Mouse (Mus musculus): ENCODE measurements at regions not wholly inside any gene's neighbourhood (a gene's known extent, or its start where the extent isn't known, plus 50 kb on each side); places are given as distances from the start of the nearest gene placed in this dataset.

DNA sequence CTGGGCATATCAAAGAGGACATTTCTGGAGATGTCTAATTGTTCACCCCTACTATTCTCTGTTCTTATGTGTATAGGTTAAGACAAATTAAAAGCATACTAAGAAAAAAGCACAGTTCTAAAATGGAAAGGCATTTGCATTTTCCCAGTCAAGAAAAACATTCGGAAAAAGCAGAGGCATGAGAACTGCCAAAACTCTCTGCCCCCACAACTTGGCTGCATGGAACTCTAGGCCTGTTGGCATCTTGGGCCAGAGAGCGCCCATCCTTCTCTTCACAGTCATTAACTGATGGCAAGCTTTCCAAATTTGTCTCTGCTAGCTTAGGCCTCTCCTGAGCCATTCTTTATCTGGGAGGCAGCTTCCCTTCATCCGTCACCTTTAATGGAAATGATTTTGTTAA, 281.6 kb downstream of the Tex13c3 start:
- DNase-seq (ENCODE audit: low read depth) = no peak

DNA sequence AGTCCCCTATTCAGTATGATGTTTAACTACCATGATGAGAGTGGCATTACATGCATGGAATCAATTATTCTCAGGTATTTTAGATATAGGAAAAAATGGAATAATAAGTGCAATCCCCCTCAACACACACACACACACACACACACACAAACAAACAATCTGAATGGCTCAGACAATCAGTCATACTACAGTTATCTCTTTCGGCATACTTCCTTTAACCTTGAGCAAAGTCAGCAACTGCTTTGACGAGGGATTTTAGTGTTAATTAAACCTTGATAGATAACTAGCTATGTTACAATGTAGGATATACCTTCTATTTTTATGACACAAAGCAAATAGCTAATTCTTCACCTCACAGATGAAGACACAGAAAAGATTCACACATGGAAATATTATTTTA, 312.1 kb downstream of the Tex13c3 start:
- DNase-seq (ENCODE audit: low read depth) = no peak

DNA sequence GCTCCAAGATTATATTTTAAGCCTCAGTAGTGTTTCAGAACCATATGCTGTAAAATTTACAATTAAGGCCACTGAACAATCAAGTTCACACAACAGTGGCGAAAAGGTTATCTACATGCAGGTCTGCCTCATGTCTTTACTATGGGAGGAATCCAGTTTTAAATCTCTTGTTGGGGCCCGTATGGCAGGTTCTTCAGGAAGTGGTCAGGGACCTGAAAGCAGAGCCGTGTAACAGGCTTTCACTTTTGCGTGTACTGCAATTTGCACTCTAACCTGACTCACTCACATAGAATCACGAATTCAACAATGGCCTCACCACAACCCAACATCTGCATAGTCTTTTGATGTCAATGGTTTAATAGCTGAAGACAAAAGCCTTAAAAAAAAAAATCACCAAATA, 312.6 kb downstream of the Tex13c3 start:
- DNase-seq (ENCODE audit: low read depth) = peak; percentile 46

DNA sequence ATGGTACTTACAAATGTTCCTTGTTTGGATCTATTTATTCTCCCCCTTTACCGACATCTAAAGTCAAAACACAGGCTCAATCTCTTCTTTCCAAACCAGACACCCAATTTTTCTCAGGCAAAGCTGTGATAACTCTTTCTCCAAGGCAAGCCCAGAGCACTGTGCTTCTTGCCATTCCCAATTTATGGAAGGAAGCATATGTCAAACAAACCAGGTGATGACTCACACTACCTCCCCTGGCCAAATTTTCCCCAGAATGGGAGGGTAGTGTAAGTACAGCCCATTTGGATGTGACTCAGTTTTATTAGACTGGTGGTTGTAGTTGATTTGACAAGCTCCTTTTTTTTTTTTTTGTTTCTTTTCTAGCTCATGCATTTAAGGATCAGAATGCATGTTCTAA, 313.0 kb downstream of the Tex13c3 start:
- no peak for DNase-seq (ENCODE audit: low read depth)

DNA sequence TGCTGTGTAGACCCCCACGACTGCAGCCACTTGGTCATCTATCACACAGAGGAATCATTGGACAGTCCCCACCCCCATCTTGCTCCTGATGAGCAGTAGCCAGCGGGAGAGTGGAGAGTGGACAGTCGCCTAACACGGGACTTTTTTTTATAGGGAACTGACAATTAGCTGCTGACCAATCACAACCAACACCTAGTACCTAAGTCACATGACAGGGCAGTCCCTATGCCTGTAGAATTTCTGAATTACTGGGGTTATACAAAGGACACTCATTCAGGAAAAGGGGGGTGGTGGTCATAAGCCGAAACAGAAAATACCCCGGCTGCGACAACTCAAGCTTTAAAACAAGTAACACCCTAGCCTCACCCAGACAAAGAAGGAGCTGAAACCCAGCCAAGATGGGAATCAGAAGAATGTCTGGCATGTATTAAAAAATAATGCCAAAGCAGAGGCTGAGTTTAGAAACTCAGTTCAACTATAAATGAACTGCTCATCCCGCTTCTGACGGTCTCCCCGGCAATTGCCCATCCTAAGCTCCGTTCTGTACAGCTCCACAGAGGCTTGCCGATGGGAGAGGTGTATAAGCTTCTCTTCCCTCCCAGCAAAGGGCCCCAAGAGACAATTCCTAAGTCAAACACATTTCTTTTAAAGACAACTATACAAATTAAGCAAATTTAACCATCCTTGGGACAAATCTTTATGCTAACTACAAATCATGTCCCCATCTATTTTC, 313.8 kb downstream of the Tex13c3 start:
- DNase-seq (ENCODE audit: low read depth) = peak; percentile 13

DNA sequence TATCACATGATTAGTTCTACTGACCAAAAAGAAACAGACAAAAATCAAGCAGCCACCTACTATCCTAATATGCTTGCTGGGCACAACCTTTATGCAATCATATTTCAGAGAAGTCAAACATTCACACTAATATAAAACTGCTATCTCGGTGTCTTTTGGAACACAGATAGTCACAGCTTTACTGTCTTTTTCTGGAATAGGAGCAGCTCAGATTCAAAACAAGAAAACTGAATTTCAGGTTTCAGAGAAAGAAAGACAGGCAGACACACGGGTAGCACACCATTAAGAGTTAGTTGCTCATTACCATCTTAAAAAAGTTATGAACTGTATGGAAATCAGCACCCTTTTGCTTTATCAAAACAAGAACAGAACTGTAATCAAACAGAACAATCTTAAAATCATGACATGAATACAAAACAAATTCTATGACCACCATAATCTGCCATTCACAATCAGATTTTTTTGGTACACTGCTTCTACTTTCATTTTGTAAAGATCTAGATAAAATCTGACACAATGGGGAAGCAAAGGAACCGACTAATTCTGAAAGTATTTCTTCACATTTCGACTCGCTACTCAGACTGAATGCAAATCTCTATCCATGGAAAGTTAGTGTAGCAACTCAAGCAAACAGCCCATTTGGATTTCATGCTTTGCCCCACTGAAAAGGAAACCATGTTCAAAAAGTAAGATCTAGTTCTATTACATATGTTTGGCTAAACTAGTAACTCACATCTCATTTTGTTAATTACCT, 315.1 kb downstream of the Tex13c3 start:
- DNase-seq (ENCODE audit: low read depth) = peak; percentile 30

DNA sequence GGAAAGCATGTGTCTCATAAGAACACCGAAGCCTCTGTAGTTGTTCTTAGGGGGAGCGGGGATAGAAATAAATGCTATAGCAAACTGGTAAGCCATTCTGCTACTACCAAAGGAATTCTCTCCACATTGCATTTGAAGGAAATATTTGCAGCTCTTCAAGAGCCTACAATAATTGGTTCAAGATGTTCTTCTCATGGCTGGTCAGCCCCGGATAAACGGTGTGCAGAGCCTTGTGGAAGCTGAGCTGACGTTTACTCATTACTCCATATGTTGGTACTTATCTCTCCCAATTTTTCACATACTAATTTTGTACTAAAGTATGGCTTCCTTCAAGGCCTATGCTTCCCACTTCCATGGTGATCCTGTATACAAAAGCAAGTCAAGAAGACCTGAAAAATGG, 317.0 kb downstream of the Tex13c3 start:
- no peak for DNase-seq (ENCODE audit: low read depth)

DNA sequence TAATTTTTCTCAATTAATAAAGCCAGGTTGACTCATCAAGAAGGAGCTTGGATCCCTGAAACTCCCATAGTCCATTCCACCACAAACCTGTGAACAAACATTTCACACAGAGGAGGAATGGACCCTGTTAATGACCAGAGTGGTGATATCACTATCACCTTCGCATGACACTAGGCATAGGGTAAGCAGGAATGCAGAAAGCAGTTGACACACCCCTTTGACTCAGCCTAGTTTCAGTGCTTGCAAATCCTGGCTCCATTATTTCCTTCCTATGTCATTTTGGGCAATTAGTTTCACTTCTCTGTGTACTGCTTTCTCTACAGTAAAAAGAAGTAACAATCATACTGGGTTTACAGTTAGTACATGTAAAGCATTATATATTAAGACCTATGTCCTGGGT, 318.2 kb downstream of the Tex13c3 start:
- no peak for DNase-seq (ENCODE audit: low read depth)

DNA sequence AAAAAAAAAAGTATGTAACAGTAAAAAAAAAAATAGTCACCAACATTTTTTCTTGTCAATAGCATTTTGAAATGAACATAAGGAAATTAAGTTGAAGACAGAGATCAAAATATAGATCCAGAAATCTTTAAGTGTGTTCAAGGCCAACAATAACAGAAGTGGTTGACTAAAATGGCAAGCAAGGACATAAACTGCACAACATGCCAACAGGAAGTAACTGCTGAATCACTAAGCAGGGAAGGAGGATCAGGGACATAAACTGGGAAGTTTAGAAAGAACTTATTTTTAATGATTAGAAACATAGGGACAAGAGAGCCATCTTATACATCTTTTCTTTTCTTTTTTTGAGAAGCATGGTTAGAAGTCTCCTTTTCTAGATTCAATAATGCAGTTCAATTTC, 318.8 kb downstream of the Tex13c3 start:
- no peak for DNase-seq (ENCODE audit: low read depth)

DNA sequence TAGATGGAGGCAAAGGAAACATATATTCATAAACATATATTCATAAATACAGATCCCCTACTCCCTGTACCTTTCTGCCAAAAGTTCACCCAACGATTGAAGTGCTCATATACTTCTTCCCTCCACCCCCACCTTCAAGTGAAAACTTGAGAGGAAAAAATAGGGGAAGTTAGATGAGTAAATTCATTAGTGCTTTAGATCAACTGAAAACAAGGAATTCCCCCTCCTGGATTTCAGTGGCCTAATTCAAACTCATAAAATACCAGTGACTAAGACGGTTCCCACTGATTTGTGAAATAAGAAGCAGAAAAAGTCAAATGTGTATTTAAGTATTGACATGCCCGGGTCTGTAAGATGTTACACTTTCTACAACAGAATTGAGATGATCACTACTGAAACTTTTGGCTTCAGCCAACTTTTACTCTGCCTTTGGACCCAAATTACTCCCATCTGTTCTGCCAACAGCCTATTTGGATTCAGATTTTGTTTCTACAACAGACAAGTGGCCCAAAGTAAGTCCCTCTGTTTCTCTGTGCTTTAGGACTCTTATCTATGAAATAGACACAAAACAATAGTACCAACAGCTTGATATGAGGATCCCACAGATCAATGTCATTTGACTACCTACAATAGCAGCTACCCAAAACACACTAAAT, 320.7 kb downstream of the Tex13c3 start:
- no peak for DNase-seq (ENCODE audit: low read depth)

DNA sequence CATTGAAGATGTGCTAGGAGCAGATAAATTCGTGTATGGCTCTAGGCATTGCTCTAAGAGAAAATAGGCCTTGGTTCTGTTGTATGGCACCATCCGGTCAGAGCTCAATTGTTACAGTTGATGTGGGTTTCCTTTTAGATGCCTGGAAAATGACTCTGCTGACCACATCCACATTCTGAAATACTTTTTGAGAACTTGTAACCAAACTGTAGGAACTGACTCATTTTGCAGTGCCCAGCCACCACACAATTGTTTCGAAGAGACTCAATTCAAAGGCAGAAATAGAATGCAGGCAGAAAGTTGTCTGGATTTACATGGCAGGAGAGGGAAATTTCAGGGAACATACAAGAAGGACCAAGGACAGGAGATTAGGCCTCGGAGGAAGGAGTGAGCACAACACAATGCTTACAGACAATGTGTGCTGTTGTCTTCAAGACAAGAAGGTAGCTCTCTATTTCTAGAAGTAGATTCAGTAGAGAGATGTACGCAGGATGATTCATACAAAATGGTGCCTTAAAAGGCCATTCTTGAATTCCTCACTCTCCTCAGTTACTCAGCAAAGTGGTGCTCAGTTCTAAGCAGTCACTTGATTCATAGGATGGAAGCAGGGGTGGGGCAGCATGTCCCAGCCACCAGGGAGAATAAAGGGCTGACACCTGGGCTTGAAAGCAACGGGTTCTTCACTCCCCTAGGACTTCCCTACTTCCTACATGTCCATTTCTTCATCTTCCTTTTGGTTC, 323.5 kb downstream of the Tex13c3 start:
- no peak for DNase-seq (ENCODE audit: low read depth)

DNA sequence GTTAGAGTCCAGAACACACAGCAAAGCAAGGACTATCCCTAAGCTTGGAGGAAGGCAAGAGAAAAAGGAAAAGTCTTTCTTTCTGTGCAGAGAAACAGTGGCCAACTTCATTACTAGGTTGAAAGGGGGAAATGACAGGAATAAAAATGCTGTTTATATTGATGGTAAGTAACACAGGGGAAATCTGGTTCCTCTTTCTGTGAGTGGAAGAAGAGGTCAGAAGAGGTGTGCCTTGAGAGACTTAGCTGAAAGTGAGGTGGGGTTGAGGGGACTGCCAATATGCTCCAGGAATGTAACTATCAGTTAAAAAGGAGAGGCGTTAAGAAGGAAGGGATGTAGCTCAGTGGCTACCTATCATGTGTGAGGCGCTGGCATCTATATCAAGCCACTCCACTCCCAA, 327.5 kb downstream of the Tex13c3 start:
- no peak for DNase-seq (ENCODE audit: low read depth)

DNA sequence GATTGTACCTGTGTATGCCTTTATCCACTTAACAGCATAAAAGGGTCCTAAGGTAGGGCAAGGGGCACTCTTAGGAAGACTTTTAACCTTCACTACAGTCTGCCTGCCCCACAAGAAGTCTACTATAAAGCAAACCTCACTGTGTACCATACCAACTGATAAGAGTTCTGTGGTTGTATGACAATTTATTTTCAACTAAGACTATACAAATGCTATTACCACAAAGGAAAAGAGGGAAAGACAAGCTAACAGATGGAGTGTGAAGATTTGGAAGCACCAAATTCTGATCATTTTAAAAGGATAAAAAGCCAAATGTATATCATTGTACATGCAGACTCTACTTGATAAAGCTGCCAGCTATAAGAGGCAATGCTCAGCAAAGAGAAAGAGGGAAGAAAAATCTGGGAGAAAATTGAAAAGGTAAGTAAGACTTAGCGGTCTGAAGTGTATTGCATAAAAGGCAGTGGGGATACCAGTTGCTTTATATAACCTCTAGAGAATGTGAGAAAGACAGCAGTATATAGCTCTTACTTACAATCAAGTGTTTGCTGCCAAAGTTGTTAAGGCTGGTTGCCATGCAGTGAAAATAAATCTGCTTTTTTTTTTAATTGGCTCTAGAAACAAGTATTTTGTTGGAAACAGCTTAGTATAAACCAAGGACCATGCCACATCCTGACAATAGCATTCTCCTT, 328.8 kb downstream of the Tex13c3 start:
- no peak for DNase-seq (ENCODE audit: low read depth)

DNA sequence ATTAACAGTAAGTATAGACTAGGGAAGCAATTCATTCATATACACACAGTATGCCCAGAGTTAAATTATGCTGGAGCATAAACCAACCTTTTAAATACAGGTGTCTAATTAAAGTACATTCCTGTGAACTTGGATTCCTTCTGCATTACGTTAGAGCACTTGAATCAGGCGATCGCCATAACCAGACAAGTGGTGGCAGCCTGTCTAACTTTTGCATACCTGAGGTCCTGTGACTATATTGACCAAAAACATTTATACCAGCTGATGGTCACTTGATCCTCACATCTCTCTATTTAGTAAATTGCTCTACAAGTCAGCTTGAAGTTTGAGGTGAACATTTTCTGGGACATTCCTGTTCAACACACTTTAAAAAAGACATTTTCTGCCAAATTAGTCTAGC, 330.5 kb downstream of the Tex13c3 start:
- no peak for DNase-seq (ENCODE audit: low read depth)

DNA sequence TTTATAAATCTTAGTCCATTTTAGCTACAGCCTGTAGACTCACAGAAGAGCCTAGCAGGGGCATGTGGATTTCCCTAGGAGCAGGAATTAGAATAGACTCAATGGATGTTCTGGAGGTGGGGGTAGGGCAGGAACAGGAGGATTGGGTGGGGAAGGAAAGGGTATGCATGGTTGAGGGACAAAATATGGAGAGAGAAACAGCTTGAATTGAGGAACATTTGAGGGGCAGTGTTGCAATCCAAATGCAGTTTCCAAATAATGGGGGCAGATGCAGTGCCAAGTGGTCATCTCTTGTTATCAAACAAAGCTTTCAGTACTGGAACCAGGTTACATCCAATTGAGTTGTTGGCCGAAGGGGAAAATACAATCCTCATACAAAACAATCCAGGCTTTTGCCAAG, 332.4 kb downstream of the Tex13c3 start:
- DNase-seq (ENCODE audit: low read depth) = no peak

DNA sequence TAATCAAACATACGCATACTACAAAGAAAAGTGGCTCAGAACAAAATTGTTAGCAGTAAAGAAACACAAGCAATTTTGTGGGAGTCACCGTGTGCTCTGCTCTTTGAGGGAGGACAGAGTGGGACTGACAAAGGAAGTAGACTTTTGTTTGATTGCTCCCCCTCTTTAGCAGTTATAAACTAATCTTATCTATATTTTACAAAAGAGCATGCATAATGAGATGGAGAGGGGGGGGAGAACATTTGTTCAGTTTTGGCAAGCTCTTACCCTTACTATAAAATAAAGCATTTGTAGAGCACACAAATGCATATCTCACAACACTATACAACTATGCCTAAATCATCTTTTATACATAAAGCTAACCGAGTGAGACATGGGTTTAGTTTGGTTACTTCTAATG, 332.9 kb downstream of the Tex13c3 start:
- no peak for DNase-seq (ENCODE audit: low read depth)

DNA sequence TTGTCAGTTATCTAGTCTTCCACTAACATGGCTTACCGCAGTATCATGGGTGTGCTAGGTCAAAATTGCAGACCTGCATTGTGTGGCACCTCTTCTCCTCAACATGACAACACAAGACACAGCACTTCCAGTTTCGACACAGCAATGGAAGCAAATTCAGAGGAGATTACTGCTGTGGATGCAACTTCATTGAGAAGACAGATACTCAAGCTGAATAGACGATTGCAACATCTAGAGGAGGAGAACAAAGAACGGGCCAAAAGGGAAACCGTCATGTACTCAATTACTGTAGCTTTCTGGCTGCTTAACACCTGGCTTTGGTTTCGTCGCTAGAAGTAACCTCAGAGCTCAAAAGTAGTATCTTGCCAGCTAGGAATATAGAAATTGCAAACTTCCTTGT, 368.4 kb downstream of the Tex13c3 start:
- no peak for DNase-seq (ENCODE audit: low read depth)

DNA sequence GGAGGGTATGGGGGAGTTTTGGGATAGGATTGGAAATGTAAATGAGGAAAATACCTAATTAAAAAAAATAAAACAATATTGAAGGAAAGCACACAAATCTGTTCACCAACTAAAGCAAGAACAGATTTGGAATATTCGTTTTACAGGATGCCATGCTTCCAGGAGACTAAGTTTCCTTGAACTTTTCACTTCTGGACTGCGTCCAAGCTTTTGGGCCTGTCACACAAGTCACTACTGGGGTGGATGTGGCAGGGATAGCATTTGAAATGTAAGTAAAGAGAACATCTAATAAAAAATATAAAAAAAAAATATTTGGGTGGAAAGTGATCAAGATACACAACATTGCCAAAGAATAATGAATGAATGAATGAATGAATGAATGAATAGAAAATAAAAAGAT, 378.2 kb downstream of the Tex13c3 start:
- DNase-seq (ENCODE audit: low read depth) = no peak

DNA sequence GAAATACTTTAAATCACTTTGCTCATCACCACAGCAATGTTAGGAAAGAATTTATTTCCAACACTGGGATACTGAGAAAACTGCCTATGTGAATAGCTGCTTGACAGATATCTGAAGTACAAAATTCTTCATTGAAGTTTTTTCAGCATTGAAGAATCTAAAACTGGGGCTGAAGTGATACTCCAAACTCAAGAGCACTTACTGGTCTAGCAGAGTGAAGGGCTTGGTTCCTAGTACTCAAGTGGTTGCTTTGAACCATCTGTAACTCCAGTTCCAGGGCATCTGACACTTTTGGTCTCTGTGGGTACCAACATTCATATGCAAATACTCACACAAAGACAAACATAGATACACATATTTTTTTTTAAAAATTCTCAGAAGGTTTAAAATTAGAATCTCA, 385.2 kb downstream of the Tex13c3 start:
- no peak for DNase-seq (ENCODE audit: low read depth)

DNA sequence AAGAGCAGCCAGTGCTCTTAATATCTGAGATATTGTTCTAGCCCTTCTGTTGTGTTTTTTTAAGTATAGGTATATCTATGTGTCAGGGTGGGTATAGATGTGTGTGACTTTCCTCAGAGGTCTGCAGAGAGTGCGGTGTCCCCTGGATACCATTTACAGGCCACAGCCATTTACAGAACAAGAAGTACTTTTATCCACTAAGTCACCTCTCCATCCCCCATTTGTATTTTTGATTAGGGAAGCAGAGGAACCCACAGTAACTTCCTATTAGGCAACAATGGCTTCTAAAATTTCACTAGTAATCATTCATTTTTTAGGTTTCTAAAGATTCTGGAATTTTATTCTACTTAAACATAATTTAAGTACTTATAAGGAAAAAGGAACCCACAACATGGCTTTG, 396.7 kb downstream of the Tex13c3 start:
- DNase-seq (ENCODE audit: low read depth) = no peak

DNA sequence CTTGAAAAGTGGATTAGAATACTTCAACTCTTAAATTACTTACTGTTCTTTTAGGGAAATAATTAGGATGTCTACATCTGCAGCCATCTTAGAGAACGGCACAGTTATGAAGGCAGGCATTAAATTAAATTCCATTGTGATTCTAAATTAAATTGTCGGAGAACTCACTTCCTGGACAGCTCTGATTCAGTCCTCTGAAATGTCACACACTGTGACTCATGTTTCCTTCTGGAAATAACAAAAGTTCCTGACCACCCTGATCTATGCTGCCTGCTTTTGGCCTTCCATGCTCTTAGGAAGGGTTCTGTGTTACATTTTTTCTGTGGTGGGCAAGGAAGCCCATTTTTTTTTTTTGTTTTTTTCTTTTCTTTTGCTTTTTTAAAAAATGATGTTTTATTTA, 401.1 kb downstream of the Tex13c3 start:
- no peak for DNase-seq (ENCODE audit: low read depth)

All from naive thymus-derived CD4-positive, alpha-beta T cell, adult 2 months (primary cell).